Mouse (Mus musculus): ENCODE data around the gene Gm44805. TPM values are rescaled to one million over a fixed set of nuclear protein-coding genes. Genes with fewer than 3 reads are reported as not detected.

Gene Gm44805
- polyA plus RNA-seq, 1 experiment from 2014 or later: not detected

DNA sequence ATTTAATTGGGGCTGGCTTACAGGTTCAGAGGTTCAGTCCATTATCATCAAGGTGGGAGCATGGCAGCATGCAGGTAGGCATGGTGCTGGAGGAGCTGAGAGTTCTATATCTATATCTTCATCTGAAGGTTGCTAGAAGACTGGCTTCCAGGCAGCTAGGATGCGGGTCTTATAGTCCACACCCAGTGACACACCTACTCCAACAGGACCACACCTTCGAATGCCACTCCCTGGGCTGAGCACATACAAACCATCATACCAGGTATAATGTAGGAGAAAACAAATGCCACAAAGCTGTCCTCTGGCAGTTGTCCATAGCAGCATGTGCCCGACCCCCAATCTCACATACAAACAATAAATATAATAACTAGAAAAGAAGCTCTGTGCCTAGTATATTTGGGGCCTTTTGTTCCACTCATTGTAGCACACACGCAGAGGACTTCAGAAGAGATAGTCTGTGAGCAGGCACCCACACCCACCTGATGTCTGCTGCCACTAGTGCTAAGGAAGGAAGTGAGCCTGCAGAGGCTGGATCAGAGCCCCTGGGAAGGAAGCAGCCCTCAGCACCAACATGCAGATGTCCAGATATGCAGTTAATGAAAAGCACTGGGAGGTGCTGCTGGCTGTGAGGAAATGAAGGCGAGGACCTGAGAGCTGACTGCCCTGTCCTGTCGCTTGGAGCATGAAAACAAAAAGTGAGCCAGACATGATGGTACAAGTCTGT is 30.0 kb downstream of the Gm44805 start:
- WGBS: 72% methylated on average over 6 of the region's 6 CpGs
- no peak overlapping the region for H3K27ac ChIP-seq (ENCODE audit: poor library complexity, severe bottlenecking)
- H3K4me3 ChIP-seq: no peak overlapping the region
- H3K27me3 ChIP-seq (replicated peaks): no peaks in the 10 kb centered on the region
- peaks cover 12% of the 10 kb centered on the region; the same call in 1 of the 2 replicates for H3K4me1 ChIP-seq (replicated peaks)
- no peak for ATAC-seq (ENCODE audit: insufficient number of reproducible peaks, low FRiP score)
- H3K9me3 ChIP-seq (replicated peaks): no peaks in the 10 kb centered on the region
- H3K4me2 ChIP-seq: no peak overlapping the region
- no peak overlapping the region for H3K9ac ChIP-seq
- H3K36me3 ChIP-seq: peaks cover 85% of the 10 kb centered on the region

DNA sequence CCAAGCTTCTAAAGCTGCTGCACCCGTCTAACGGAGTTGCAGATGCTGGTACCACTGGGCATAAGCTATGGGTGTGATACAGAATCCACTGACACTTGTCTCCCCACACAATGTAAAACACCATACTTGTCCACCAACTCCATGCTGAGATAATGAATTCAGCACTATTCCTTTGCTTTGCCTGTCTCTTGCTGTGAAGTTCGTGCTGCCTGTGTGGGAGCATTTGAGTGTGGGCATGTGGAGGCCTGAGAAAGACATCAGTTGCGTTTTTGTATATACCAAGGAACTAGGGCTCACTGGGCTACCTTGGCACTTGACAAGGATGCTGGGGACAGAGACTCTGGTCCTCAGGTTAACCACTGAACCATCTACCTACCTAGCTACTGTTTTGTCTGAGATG is 40.0 kb downstream of the Gm44805 start:
- 89% methylated on average over 4 of the region's 4 CpGs for WGBS
- H3K36me3 ChIP-seq: peaks cover 97% of the 10 kb centered on the region
- ATAC-seq (ENCODE audit: insufficient number of reproducible peaks, low FRiP score): no peak
- no peak overlapping the region for H3K4me2 ChIP-seq
- H3K9ac ChIP-seq: no peak overlapping the region
- H3K27me3 ChIP-seq (replicated peaks): no peaks in the 10 kb centered on the region
- no peak overlapping the region for H3K4me3 ChIP-seq
- no peaks in the 10 kb centered on the region for H3K4me1 ChIP-seq (replicated peaks)
- H3K27ac ChIP-seq (ENCODE audit: poor library complexity, severe bottlenecking): no peak overlapping the region
- no peaks in the 10 kb centered on the region for H3K9me3 ChIP-seq (replicated peaks)

DNA sequence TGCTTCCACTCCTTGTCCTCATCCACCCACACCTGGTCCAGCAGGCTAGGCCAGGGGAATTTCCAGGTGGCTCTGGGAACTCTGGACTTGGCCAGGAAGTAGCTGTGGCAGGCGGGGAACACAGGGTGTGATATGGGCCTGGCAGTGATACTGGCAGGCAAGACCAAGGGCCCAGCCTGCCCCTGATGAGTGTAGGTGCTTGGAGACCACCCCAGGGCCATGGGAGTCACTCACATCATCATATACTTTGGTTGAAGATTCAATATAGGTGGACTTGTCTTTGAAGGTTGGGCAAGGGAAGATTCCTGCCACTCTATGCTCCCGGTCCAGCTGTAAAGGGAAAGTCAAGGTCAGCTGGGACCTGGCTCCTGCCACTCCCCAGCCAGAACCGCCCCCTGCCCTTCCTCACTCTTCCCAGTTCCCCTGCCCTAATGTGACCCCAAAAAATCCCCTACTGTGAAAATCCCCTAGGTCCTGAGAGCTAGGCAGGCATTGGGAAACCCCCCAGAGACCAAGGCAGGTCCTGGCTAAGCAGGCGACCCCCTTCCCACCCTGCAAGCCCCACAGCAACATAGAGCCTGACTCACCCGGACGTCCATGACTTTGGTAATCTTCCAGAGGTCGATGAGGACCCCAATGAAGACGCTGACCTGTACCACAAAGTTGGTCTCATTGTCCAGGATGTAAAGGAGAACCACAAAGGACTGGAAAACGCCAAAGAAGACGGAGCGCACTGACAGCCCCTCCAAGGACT is 46.0 kb downstream of the Gm44805 start:
- H3K27ac ChIP-seq (ENCODE audit: poor library complexity, severe bottlenecking): no peak overlapping the region
- H3K27me3 ChIP-seq (replicated peaks): no peaks in the 10 kb centered on the region
- no peak overlapping the region for H3K9ac ChIP-seq
- no peak overlapping the region for H3K4me3 ChIP-seq
- no peak overlapping the region for H3K4me2 ChIP-seq
- no peaks in the 10 kb centered on the region for H3K9me3 ChIP-seq (replicated peaks)
- H3K4me1 ChIP-seq (replicated peaks): no peaks in the 10 kb centered on the region
- no peak for ATAC-seq (ENCODE audit: insufficient number of reproducible peaks, low FRiP score)
- 86% methylated on average over 11 of the region's 11 CpGs for WGBS
- peaks cover 86% of the 10 kb centered on the region for H3K36me3 ChIP-seq

DNA sequence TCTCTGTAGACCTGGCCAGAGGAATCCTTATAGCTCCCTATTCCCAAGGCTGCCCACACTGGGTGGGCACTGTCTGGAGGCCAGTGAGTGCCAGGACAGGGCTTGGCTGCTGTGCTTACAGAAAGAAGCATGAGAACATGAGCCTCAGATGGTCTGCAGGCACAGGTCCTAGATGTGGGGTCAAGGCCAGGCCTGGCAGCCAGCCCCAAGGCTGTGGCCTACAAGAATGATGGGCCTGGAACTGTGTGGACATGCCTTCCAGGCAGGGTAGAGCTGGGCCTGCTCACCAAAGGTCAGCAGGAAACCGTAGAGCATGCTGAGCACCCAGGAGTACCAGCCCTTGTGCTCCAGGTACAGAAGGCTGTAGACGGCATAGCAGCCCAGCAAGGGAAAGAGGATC is 46.6 kb downstream of the Gm44805 start:
- Histone ChIP-seq H3K36me3 (peaks cover 79% of the 10 kb centered on the region), H3K4me1 (replicated peaks) (no peaks in the 10 kb centered on the region), H3K27ac (ENCODE audit: poor library complexity, severe bottlenecking) (no peak overlapping the region), H3K27me3 (replicated peaks) (no peaks in the 10 kb centered on the region), H3K4me3 (no peak overlapping the region), H3K9me3 (replicated peaks) (no peaks in the 10 kb centered on the region), H3K9ac (no peak overlapping the region), H3K4me2 (no peak overlapping the region)
- ATAC-seq (ENCODE audit: insufficient number of reproducible peaks, low FRiP score): no peak
- 95% methylated on average over 2 of the region's 2 CpGs for WGBS

DNA sequence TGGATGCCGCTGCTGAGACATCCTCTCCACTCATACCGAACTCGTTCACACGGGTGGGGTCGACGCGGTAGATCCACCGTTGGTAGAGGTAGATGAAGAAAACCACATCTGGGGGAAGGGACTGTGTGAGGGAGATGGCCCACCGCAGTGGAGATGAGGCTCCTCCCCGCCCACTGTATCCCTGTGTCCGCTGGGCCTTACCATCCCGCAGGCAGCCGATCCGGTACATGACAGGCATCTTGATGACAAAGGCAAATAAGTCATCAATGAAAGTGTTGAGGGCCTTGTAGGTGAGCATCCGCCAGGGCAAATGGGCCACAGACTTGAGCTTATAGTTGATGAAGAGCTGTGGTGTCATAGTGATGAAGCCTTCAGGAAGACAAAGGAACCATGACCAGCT is 47.4 kb downstream of the Gm44805 start:
- Histone ChIP-seq H3K4me1 (replicated peaks) (no peaks in the 10 kb centered on the region), H3K27ac (ENCODE audit: poor library complexity, severe bottlenecking) (no peak overlapping the region), H3K4me2 (no peak overlapping the region), H3K36me3 (peaks cover 72% of the 10 kb centered on the region), H3K9me3 (replicated peaks) (no peaks in the 10 kb centered on the region), H3K9ac (no peak overlapping the region), H3K27me3 (replicated peaks) (no peaks in the 10 kb centered on the region), H3K4me3 (no peak overlapping the region)
- WGBS: 91% methylated on average over 15 of the region's 15 CpGs
- no peak for ATAC-seq (ENCODE audit: insufficient number of reproducible peaks, low FRiP score)

DNA sequence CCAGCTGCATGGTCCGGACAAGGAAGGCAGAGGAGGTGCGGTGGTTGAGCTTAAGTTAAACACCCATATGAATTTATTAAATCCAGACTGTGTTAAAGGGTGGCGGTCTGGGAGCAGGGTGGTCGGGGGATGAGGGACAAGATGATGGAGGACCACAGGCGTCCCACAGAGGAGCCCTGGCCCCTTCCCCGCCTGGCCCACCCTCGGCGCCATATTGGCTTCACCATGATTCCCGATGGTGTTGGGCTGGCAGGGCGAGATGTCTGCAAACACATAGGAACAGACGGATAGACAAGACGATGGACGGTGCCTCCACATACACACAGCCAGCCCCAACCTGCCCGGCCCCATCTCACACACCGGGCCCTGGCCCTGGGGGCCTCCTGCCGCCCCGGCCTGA is 48.0 kb downstream of the Gm44805 start:
- Histone ChIP-seq H3K4me2 (no peak overlapping the region), H3K4me3 (no peak overlapping the region), H3K36me3 (peaks cover 65% of the 10 kb centered on the region), H3K27me3 (replicated peaks) (no peaks in the 10 kb centered on the region), H3K4me1 (replicated peaks) (no peaks in the 10 kb centered on the region), H3K9ac (no peak overlapping the region), H3K27ac (ENCODE audit: poor library complexity, severe bottlenecking) (no peak overlapping the region), H3K9me3 (replicated peaks) (no peaks in the 10 kb centered on the region)
- ATAC-seq (ENCODE audit: insufficient number of reproducible peaks, low FRiP score): no peak
- WGBS: 88% methylated on average over 17 of the region's 17 CpGs

DNA sequence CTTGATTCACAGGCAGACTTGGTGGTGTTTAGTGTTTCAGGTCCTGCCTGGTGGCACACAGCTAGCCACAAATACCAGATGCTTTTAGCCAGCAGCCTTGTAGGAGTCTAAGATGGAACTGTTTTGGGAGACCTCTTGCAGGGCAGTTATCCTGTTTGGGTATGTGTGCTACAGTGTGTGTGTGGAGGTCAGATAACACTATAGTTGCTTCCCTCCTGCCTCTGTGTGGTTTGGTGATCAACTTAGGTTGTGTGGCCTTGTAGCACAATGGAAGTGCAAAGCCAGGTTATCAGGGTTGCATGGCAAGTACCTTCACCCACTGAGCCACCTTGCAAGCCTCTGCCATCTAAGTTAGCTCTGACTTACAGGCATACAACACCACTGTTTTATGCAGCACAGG is 48.5 kb downstream of the Gm44805 start:
- Histone ChIP-seq H3K27ac (ENCODE audit: poor library complexity, severe bottlenecking) (no peak overlapping the region), H3K4me1 (replicated peaks) (no peaks in the 10 kb centered on the region), H3K27me3 (replicated peaks) (no peaks in the 10 kb centered on the region), H3K4me2 (no peak overlapping the region), H3K4me3 (no peak overlapping the region), H3K36me3 (peaks cover 60% of the 10 kb centered on the region), H3K9me3 (replicated peaks) (no peaks in the 10 kb centered on the region), H3K9ac (no peak overlapping the region)
- no peak for ATAC-seq (ENCODE audit: insufficient number of reproducible peaks, low FRiP score)

DNA sequence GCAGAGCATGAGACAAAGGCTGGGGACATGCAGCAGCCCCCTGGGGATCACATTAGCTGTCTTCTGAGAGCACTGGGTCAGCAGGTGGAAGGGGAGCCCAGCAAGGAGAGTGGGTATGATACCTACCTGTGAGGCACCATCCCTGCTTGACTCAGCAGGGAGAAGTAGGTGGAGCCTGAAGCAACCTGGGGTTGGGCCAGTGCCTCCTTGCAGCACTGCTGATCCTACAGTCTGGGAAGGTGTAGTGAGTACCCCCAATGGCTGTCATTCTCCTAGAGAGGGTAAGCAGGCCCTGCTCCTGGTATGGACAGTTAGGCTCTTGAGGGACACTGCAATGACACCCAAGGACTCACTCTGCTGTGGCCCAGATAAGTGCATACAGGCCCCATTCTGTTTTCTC is 48.9 kb downstream of the Gm44805 start:
- Histone ChIP-seq H3K27me3 (replicated peaks) (no peaks in the 10 kb centered on the region), H3K4me1 (replicated peaks) (no peaks in the 10 kb centered on the region), H3K4me2 (no peak overlapping the region), H3K4me3 (no peak overlapping the region), H3K9ac (no peak overlapping the region), H3K36me3 (peaks cover 56% of the 10 kb centered on the region), H3K9me3 (replicated peaks) (no peaks in the 10 kb centered on the region), H3K27ac (ENCODE audit: poor library complexity, severe bottlenecking) (no peak overlapping the region)
- ATAC-seq (ENCODE audit: insufficient number of reproducible peaks, low FRiP score): no peak

DNA sequence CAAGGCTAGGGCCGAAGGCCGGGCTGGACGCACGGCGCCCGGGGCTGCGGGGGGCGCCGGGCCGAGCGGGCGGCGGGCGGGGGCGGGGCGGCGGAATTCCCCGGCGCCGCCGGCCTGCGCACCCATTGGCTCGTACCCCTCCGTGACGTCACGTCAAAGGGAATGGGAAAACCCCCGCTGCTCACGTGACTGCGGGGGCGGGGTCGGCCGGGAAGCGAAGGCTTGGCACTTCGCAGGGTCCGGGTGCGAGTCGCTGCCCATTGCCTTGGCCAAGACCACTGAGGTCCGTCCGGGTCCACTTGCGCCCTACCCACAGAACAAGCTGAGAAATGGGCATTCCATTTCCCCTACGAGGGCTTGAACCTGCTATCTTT is 51.9 kb downstream of the Gm44805 start, which contains the start of gene Relb:
Gene Relb, minus strand, starts transcription at position 78 of the 374 bp plus-strand sequence.
- no peaks in the 10 kb centered on the region for H3K27me3 ChIP-seq (replicated peaks)
- H3K9ac ChIP-seq: peak within 1 kb of the TSS; percentile 52
- H3K4me3 ChIP-seq: peak within 1 kb of the TSS; percentile 58
- H3K9me3 ChIP-seq (replicated peaks): no peaks in the 10 kb centered on the region
- H3K36me3 ChIP-seq: peaks cover 27% of the 10 kb centered on the region
- under 1% methylated on average over 41 of the region's 41 CpGs for WGBS
- H3K4me1 ChIP-seq (replicated peaks): no peaks in the 10 kb centered on the region
- H3K4me2 ChIP-seq: peak within 1 kb of the TSS; percentile 85
- H3K27ac ChIP-seq (ENCODE audit: poor library complexity, severe bottlenecking): peak within 1 kb of the TSS; percentile 69
- peak; percentile 83 for ATAC-seq (ENCODE audit: insufficient number of reproducible peaks, low FRiP score)

DNA sequence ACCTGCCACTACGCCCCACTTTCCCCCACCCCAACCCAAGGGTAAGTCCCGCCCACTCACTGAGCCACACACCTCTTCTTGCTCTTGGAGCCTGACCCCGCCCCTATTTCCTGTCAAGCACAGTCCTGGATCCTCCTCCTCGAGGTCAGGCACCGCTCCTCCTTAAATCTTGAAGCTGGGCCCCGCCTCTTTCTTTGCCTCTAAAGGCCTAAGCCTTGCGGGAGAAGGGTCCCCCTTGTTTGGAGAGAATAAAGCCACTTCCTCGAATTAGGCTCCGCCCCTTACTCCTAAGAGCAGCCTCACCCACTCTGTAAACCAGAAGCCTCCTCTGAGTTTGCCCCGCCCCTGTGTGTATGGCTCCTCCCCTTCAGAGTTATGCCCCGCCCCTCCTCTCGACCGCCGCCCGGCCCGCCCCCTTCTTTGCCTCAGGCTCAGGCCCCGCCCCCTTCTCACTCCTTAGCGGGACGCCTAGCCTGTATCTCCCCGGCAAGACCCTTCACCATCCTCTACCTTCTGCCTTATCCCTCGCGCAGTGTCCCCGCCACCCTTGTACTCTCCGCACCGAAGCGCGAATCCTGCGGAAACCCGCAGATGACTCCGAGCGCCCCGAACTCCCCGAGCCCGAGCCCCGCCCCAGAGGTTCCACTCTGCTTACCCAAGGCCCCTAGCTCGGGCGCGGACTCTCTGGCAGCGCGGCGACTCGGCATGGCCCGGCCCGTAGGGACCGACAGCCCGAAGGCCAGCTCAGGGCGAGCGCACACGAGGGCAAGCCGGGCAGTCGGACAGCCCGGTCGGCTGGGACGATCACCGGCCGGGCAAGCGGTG is 52.5 kb downstream of the Gm44805 start:
- Histone ChIP-seq H3K4me3 (peak overlapping the region; percentile 58), H3K9me3 (replicated peaks) (no peaks in the 10 kb centered on the region), H3K9ac (peak overlapping the region; percentile 52), H3K27me3 (replicated peaks) (peaks cover 3% of the 10 kb centered on the region; the same call in 1 of the 2 replicates), H3K4me1 (replicated peaks) (no peaks in the 10 kb centered on the region), H3K27ac (ENCODE audit: poor library complexity, severe bottlenecking) (peak overlapping the region; percentile 69), H3K4me2 (peak overlapping the region; percentile 85), H3K36me3 (peaks cover 21% of the 10 kb centered on the region)
- 1% methylated on average over 57 of the region's 57 CpGs for WGBS
- peak; percentile 89 for ATAC-seq (ENCODE audit: insufficient number of reproducible peaks, low FRiP score)

DNA sequence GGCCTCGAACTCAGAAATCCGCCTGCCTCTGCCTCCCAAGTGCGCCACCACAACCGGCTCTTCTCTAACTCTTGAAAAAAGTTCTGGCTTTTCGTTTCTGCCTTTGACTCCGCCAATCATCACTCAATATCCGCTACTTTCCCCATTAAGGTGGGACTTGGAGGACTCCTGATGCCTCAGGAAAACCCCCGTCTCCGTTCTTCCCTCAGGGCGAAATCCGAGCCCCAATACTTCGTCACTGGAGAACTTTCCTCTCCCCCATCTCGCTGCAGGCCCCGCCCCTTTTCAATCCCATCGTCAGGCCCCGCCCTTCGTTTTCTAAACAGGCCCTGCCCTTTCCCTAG is 53.1 kb downstream of the Gm44805 start:
- Histone ChIP-seq H3K9me3 (replicated peaks) (no peaks in the 10 kb centered on the region), H3K9ac (no peak overlapping the region), H3K27me3 (replicated peaks) (peaks cover 4% of the 10 kb centered on the region; the same call in 1 of the 2 replicates), H3K4me1 (replicated peaks) (no peaks in the 10 kb centered on the region), H3K4me3 (peak overlapping the region; percentile 58), H3K4me2 (peak overlapping the region; percentile 85), H3K36me3 (peaks cover 15% of the 10 kb centered on the region), H3K27ac (ENCODE audit: poor library complexity, severe bottlenecking) (peak overlapping the region; percentile 69; the same call in 1 of the 2 replicates)
- no peak for ATAC-seq (ENCODE audit: insufficient number of reproducible peaks, low FRiP score)
- 11% methylated on average over 17 of the region's 17 CpGs for WGBS

Data from heart, embryonic 12.5 days (tissue).